Comparison of ENCODE assay signal across 8 mouse cellular contexts in genomic region chr17:83214674-83215528, GRCm38 (mm10). TPM values are rescaled to one million over a fixed set of nuclear protein-coding genes. Genes with fewer than 3 reads are reported as not detected.
A peak's percentile ranks its signal among the peaks of the same experiment; 100 is the strongest.
DNase-seq lines count a peak whose midpoint lies in the region; ATAC-seq and TF ChIP-seq lines count a peak whose summit lies in the region.

Gene Pkdcc (plus strand): TSS chr17:83215292.

- no peaks in the 10 kb centered on the region for H3K9me3 ChIP-seq in limb, embryonic 11.5 days (ENCODE audit: control insufficient read depth, low read length)
- H3K9me3 ChIP-seq in midbrain, embryonic 12.5 days: no peaks in the 10 kb centered on the region

- H3K27ac ChIP-seq in limb, embryonic 11.5 days (replicated peaks; ENCODE audit: low read depth, low read length): peak within 1 kb of the TSS; percentile 81
- H3K27ac ChIP-seq in midbrain, embryonic 12.5 days (replicated peaks): peak within 1 kb of the TSS; percentile 77
- peak within 1 kb of the TSS; percentile 53 for H3K27ac ChIP-seq in spleen, adult 2 months (ENCODE audit: insufficient read depth, low read length)

- H3K36me3 ChIP-seq in limb, embryonic 11.5 days (ENCODE audit: control insufficient read depth, insufficient read depth, low read length): no peaks in the 10 kb centered on the region
- no peaks in the 10 kb centered on the region for H3K36me3 ChIP-seq in midbrain, embryonic 12.5 days
- no peaks in the 10 kb centered on the region for H3K36me3 ChIP-seq in spleen, adult 2 months (ENCODE audit: control insufficient read depth, insufficient read depth, low read length)

- no peak for TF ChIP-seq POLR2A in spleen, adult 2 months (IDR thresholded peaks at IDR 0.05; ENCODE audit: low read depth, low read length)

- peak within 1 kb of the TSS; percentile 65 for H3K4me3 ChIP-seq in limb, embryonic 11.5 days (ENCODE audit: low read depth, low read length)
- H3K4me3 ChIP-seq in midbrain, embryonic 12.5 days: peak within 1 kb of the TSS; percentile 73
- peak within 1 kb of the TSS; percentile 55 for H3K4me3 ChIP-seq in spleen, adult 2 months (ENCODE audit: extremely low read depth, insufficient read depth, insufficient read length)

- H3K9ac ChIP-seq in limb, embryonic 11.5 days (ENCODE audit: low read length): peak within 1 kb of the TSS; percentile 92
- H3K9ac ChIP-seq in midbrain, embryonic 12.5 days (replicated peaks): peak within 1 kb of the TSS; percentile 83

- peak within 1 kb of the TSS; percentile 80 for H3K4me2 ChIP-seq in limb, embryonic 11.5 days (ENCODE audit: low read depth, severe bottlenecking)
- peak within 1 kb of the TSS; percentile 70 for H3K4me2 ChIP-seq in midbrain, embryonic 12.5 days (replicated peaks)

- peaks cover 66% of the 10 kb centered on the region for H3K27me3 ChIP-seq in limb, embryonic 11.5 days (ENCODE audit: control insufficient read depth, insufficient read depth, low read length)
- H3K27me3 ChIP-seq in midbrain, embryonic 12.5 days: peaks cover 97% of the 10 kb centered on the region
- peaks cover 14% of the 10 kb centered on the region for H3K27me3 ChIP-seq in spleen, adult 2 months (ENCODE audit: control insufficient read depth, insufficient read depth, low read length)

- TF ChIP-seq CTCF in spleen, adult 2 months (IDR thresholded peaks at IDR 0.05; ENCODE audit: extremely low read depth, insufficient read depth, insufficient read length, insufficient replicate concordance): no peak

- peak; percentile 49 for ATAC-seq in granulocyte monocyte progenitor cell, adult 5-6 weeks (replicated peaks; ENCODE audit: poor library complexity, severe bottlenecking)
- peak; percentile 70 for ATAC-seq in limb, embryonic 11.5 days (ENCODE audit: insufficient number of reproducible peaks, low FRiP score, low TSS enrichment, low read depth)
- peak; percentile 88 for ATAC-seq in midbrain, embryonic 12.5 days (ENCODE audit: low FRiP score, low read depth)
- ATAC-seq in activated CD4-positive, CD25-positive, alpha-beta regulatory T cell, adult 4 months: no peak

- H3K4me1 ChIP-seq in limb, embryonic 11.5 days (ENCODE audit: control insufficient read depth, insufficient read depth, low read length): peaks cover 40% of the 10 kb centered on the region
- H3K4me1 ChIP-seq in midbrain, embryonic 12.5 days: peaks cover 60% of the 10 kb centered on the region
- H3K4me1 ChIP-seq in spleen, adult 2 months (ENCODE audit: control insufficient read depth, insufficient read depth, insufficient read length): peaks cover 3% of the 10 kb centered on the region; the same call in 1 of the 2 replicates

- under 1% methylated on average over 86 of the region's 105 CpGs for WGBS in limb, embryonic 11.5 days
- WGBS in midbrain, embryonic 12.5 days: under 1% methylated on average over 61 of the region's 105 CpGs
- WGBS in spleen, adult 2 months: 1% methylated on average over 75 of the region's 105 CpGs

- peak; percentile 97 for DNase-seq in adrenal gland, postnatal 14 days
- peak; percentile 75 for DNase-seq in embryo, embryonic 11.5 days (ENCODE audit: low read depth, low spot score)
- peak; percentile 73 for DNase-seq in kidney, adult 11 months
- peak; percentile 87 for DNase-seq in limb, embryonic 11.5 days (ENCODE audit: low spot score)
- peak in 1 of 2 experiments; percentile 35 for DNase-seq in spleen, adult 2 months (ENCODE audit: low read depth in 1 of 2, low spot score in 2 of 2)

RNA-seq across cellular contexts. Expression of gene Pkdcc, which starts in this region (rescaled TPM):
- total RNA-seq in adrenal gland, postnatal 14 days (2021): 72.7 and 84.2 TPM in 2 replicates
- 0.34 TPM in 1 of 2 replicates, not detected in the other for total RNA-seq in granulocyte monocyte progenitor cell, adult 5-6 weeks (2014; fragmentation: Nextera tagmentation)
- 1.8 TPM in 1 of 2 replicates, not detected in the other for total RNA-seq in granulocyte monocyte progenitor cell, adult 5-6 weeks (2017)
- polyA plus RNA-seq in limb, embryonic 11.5 days (2014; fragmentation: Nextera tagmentation; extraction: Ambion mirVana): 21.8 and 22.6 TPM in 2 replicates
- 4.1 and 6.6 TPM in 2 replicates for polyA plus RNA-seq in midbrain, embryonic 12.5 days (2016; fragmentation: Nextera tagmentation; extraction: Ambion mirVana)
- 41.0 and 46.9 TPM in 2 replicates for polyA plus RNA-seq in spleen, adult 2 months (2012; rRNA removed)
- polyA plus RNA-seq in activated CD4-positive, CD25-positive, alpha-beta regulatory T cell, adult 4 months (2017; shearing (Covaris generic)): under 1 TPM in 1 of 2 experiments, not detected in 1; 0.22 TPM

Comparison
In these comparisons a context has a peak if more than half of its experiments do, and no peak if none do; other contexts are left out.
1. RNA of gene Pkdcc (total RNA-seq): 72.7 to 84.2 TPM in adrenal gland, postnatal 14 days; 0.34 to 1.8 TPM in granulocyte monocyte progenitor cell, adult 5-6 weeks; every median in the first group is over 10 times any median in the second.
2. Peak in every context shown above with its lines, with median percentiles within 50 percentile points of each other: H3K27ac ChIP-seq and H3K4me3 ChIP-seq.